Mouse (Mus musculus): Measurements from ENCODE around the gene Gga3.

DNA sequence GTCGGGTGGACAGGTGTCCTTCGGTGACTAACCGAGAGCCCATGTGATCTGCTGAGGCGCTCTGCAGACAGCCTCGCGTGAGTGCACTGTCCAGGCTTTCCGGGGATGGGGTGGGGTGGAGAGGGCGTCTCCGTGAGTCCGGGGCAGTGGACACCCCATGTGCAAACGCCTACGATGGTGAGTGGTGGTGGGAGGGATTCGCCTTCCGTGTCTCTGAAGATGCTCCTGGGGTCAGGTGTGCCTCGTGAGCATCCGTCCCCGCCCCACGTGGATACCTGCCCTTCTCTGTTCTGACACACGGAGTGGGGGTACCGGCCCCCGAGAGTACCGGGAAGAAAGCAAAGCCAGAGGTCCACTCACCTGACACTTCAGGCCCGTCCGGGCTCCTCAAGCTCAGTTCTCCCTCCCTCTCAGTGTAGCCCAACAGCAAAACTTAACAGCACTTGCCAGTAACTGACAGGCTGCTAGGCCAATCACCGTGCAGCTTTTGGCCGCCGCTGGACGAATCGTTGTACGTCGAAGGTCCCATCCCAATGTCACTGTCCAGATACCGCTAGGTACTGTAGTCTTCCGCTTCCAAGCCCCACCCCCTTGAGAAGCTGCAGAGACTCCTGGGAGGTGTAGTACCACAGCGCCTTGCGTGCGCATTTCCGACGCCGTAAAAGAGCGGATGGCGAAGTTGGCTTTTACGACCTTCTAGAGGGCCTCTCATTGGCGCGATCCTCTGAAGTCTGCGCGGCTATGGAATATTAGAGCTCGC is 24.0 kb upstream of the Gga3 start, which contains the start of gene Slc25a19:
- TF ChIP-seq CTCF (IDR thresholded peaks at IDR 0.05) (0 out of 2 replicates have a peak, but pooled peaks have one; percentile 11), EP300 (IDR thresholded peaks at IDR 0.05) (no peak)

All from lung, postnatal 0 days (tissue).